Mouse (Mus musculus) granulocyte monocyte progenitor cell, adult 5-6 weeks (primary cell): ENCODE data around the gene Htra2. TPM values are rescaled to one million over a fixed set of nuclear protein-coding genes. Genes with fewer than 3 reads are reported as not detected.

Experiments used
- ATAC-seq: replicated peaks from 2 replicates; pipeline ENCODE4 v1.8.0; 2016; ENCODE audit warnings: mild to moderate bottlenecking, moderate TSS enrichment, inconsistent platforms; ENCODE audit not compliant: poor library complexity, severe bottlenecking
- total RNA-seq, 2 experiments: library from RNA; stranded (forward) in 1 of 2; stranded (reverse) in 1 of 2; fragments of 200-712, 200-1000 nt in 1 of 2; fragments of >200 nt in 1 of 2; fragmentation: Nextera tagmentation in 1 of 2; gene quantifications; 2 replicates each; pipeline ENCODE4 v1.2.3; 2014 to 2017

The Htra2 gene
- total RNA-seq, 2 experiments from 2014 or later: 81.3 to 114 TPM

- ATAC-seq: peak; percentile 32
Observed at GRCm38 (mm10) chr6:83070311-83071219, 15.5 kb upstream of the Htra2 start.

GRCm38 (mm10) chr6:83070247-83070310 is 15.0 kb upstream of the Htra2 start, which contains the start of gene Tlx2:
Tlx2 (minus strand) TSS chr6:83070293.
- ATAC-seq: no peak

- ATAC-seq: no peak
Observed at GRCm38 (mm10) chr6:83069488-83070246, 14.6 kb upstream of the Htra2 start.

- no peak; the same call in 1 of the 2 replicates for ATAC-seq
Observed at GRCm38 (mm10) chr6:83068706-83069487, 13.8 kb upstream of the Htra2 start.

GRCm38 (mm10) chr6:83068221-83068620 is 13.1 kb upstream of the Htra2 start:
- no peak for ATAC-seq

- ATAC-seq: no peak
Observed at GRCm38 (mm10) chr6:83066441-83066840, 11.4 kb upstream of the Htra2 start.

GRCm38 (mm10) chr6:83065995-83066394 is 10.9 kb upstream of the Htra2 start:
- peak; percentile 31 for ATAC-seq

- ATAC-seq: no peak
Observed at GRCm38 (mm10) chr6:83058725-83059124, 3.7 kb upstream of the Htra2 start.

- no peak for ATAC-seq
Observed at GRCm38 (mm10) chr6:83057790-83058189, 2.7 kb upstream of the Htra2 start, which contains the start of gene Dqx1. Dqx1 (plus strand) TSS chr6:83057844.

GRCm38 (mm10) chr6:83054074-83054851 is 810 bp downstream of the Htra2 start, which contains the start of gene Aup1:
Aup1 (plus strand) TSS chr6:83054521.
- ATAC-seq: peak; percentile 83

GRCm38 (mm10) chr6:83053136-83053960 is 1.7 kb downstream of the Htra2 start:
- ATAC-seq: peak; percentile 25

- ATAC-seq: no peak
Observed at GRCm38 (mm10) chr6:83049367-83049766, 5.7 kb downstream of the Htra2 start.

- ATAC-seq: peak; percentile 82
Observed at GRCm38 (mm10) chr6:83044742-83045141, 10.3 kb downstream of the Htra2 start.

- ATAC-seq: no peak
Observed at GRCm38 (mm10) chr6:83043993-83044392, 11.1 kb downstream of the Htra2 start.

GRCm38 (mm10) chr6:83043561-83043960 is 11.5 kb downstream of the Htra2 start:
- ATAC-seq: no peak

- ATAC-seq: no peak
Observed at GRCm38 (mm10) chr6:83040601-83041000, 14.5 kb downstream of the Htra2 start.

- peak; percentile 74 for ATAC-seq
Observed at GRCm38 (mm10) chr6:83038496-83039012, 16.5 kb downstream of the Htra2 start.

GRCm38 (mm10) chr6:83037188-83037587 is 17.9 kb downstream of the Htra2 start:
- no peak for ATAC-seq

- no peak for ATAC-seq
Observed at GRCm38 (mm10) chr6:83034463-83035055, 20.5 kb downstream of the Htra2 start.
